ENCODE assay signal across 18 mouse cellular contexts in genomic region chr19:48821283-48821715, GRCm38 (mm10).
"Had no signal": no experiment of that assay in that cellular context is flagged by ENCODE, and none has a peak within 500 bp of the region (broad histone marks: within the 10 kb centered on the region; RNA-seq: fewer than 3 reads in every experiment).

No protein-coding gene starts in this region.

- H3K4me3 ChIP-seq: intestine, embryonic 15.5 days; left cerebral cortex, adult 2 months; liver, embryonic 13.5 days; midbrain, embryonic 10.5 days; midbrain, embryonic 13.5 days; stomach, embryonic 15.5 days had no signal

- H3K4me1 ChIP-seq: intestine, embryonic 15.5 days; liver, embryonic 13.5 days; midbrain, embryonic 10.5 days; midbrain, embryonic 13.5 days; stomach, embryonic 15.5 days had no signal

- H3K27ac ChIP-seq: intestine, embryonic 15.5 days; kidney, postnatal 0 days; liver, embryonic 13.5 days; macrophage; midbrain, embryonic 10.5 days; midbrain, embryonic 13.5 days; stomach, embryonic 15.5 days had no signal

- H3K9me3 ChIP-seq: intestine, embryonic 15.5 days; liver, embryonic 13.5 days; midbrain, embryonic 10.5 days; midbrain, embryonic 13.5 days; stomach, embryonic 15.5 days had no signal

- DNase-seq: kidney, adult 18-20 months; kidney, postnatal 36 days; layer of hippocampus, postnatal 36 days; liver, embryonic 13.5 days; lung, embryonic 14.5 days; right cerebral cortex, postnatal 14 days; spleen, adult 18-20 months; thymus, adult 18-20 months; thymus, postnatal 36 days had no signal

- H3K9ac ChIP-seq: intestine, embryonic 15.5 days; liver, embryonic 13.5 days; lung, embryonic 14.5 days; midbrain, embryonic 13.5 days; stomach, embryonic 15.5 days had no signal

- H3K36me3 ChIP-seq: intestine, embryonic 15.5 days; liver, embryonic 13.5 days; midbrain, embryonic 10.5 days; midbrain, embryonic 13.5 days; stomach, embryonic 15.5 days had no signal

- ATAC-seq: intestine, embryonic 15.5 days; lung, postnatal 0 days; midbrain, embryonic 13.5 days; midbrain, embryonic 16.5 days had no signal

- H3K27me3 ChIP-seq: intestine, embryonic 15.5 days; liver, embryonic 13.5 days; midbrain, embryonic 13.5 days; stomach, embryonic 15.5 days had no signal

- H3K4me2 ChIP-seq: intestine, embryonic 15.5 days; liver, embryonic 13.5 days; lung, embryonic 14.5 days; midbrain, embryonic 13.5 days; stomach, embryonic 15.5 days had no signal
